Mouse (Mus musculus): Measurements from ENCODE around the gene Srsf10.

GRCm38 (mm10) chr4:135883401-135883851, 27.9 kb downstream of the Srsf10 start:
- peak; percentile 26; the same call in 1 of the 2 replicates for TF ChIP-seq EP300 (IDR thresholded peaks at IDR 0.05; ENCODE audit: low read depth)
- TF ChIP-seq CTCF (IDR thresholded peaks at IDR 0.05; ENCODE audit: low read depth) = no peak
